Mouse (Mus musculus): ENCODE measurements at regions not wholly inside any gene's neighbourhood (a gene's known extent, or its start where the extent isn't known, plus 50 kb on each side); places are given as distances from the start of the nearest gene placed in this dataset.

- ATAC-seq (replicated peaks; ENCODE audit: low FRiP score, low TSS enrichment, poor library complexity, severe bottlenecking): no peak
Measured at GRCm38 (mm10) chr17:44418676-44419404, 230.5 kb downstream of the Clic5 start.

GRCm38 (mm10) chr17:44419405-44419729 is 231.0 kb downstream of the Clic5 start:
- ATAC-seq (replicated peaks; ENCODE audit: low FRiP score, low TSS enrichment, poor library complexity, severe bottlenecking): no peak

- no peak for ATAC-seq (replicated peaks; ENCODE audit: low FRiP score, low TSS enrichment, poor library complexity, severe bottlenecking)
Measured at GRCm38 (mm10) chr17:44420098-44421070, 232.0 kb downstream of the Clic5 start.

GRCm38 (mm10) chr17:44422161-44422560 is 233.8 kb downstream of the Clic5 start:
- no peak for ATAC-seq (replicated peaks; ENCODE audit: low FRiP score, low TSS enrichment, poor library complexity, severe bottlenecking)

- no peak for ATAC-seq (replicated peaks; ENCODE audit: low FRiP score, low TSS enrichment, poor library complexity, severe bottlenecking)
Measured at GRCm38 (mm10) chr17:44422865-44423264, 234.5 kb downstream of the Clic5 start.

DNA sequence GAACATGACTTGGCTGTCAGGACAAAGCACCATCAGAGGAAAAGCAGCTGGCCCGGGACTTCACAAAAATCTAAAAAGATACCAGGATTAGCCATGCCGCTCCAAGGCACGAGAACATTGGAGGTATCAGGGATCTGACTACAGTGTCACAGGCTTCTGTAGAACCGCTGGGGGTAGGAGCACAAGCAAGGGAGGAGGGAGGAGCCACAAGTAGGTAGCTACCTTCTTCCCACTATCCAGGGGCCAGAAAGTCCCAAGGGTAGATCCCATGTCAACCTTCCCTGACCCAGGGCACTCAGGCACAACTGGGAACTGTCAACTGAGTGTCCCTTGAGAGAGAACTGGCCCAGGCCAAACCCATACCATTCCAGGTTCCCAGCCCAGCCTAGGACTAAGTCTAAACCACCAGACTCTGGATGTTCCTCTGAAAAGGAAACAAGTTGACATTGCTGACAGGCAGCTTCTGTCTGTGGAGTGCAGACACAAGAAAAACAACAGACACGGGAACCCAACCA is 235.1 kb downstream of the Clic5 start:
- ATAC-seq (replicated peaks; ENCODE audit: low FRiP score, low TSS enrichment, poor library complexity, severe bottlenecking): no peak

DNA sequence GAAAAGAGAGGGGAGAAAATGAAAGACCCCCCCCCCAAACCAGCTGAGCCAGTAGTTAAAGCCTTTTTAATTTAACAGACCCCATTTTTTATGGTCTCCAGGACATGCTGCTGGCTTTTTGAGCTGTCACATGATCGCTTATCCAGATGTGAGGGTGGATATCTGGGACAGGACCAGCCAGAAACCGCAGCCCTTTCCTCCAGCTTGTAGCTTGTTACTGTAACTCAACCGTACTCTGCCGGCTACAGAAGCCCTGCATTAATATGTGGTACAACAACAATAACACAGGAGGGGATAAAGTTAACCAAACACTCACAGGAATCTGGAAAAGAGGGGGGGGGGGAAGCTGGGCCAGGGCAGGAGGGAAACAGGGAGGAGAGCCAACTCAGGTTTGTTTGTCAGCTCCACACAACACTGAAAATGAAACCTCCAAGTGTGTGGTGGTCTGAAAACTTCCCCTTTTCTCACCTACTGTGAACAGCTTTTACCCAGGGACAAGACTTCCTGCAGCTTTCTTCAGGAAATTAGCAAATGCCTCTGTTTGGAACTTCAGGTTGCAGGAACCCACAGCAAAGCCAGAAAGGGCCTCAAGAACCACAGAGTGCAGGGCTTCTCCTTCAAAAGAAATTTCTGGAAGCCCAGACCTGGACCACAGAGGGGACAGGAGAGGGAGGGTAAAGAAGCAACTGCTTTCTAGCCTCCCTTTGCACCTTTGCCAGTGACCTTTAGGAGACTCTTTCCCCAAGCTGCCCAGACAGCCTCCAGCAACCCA is 244.3 kb downstream of the Clic5 start:
- peak; percentile 41; the same call in 1 of the 2 replicates for ATAC-seq (replicated peaks; ENCODE audit: low FRiP score, low TSS enrichment, poor library complexity, severe bottlenecking)

DNA sequence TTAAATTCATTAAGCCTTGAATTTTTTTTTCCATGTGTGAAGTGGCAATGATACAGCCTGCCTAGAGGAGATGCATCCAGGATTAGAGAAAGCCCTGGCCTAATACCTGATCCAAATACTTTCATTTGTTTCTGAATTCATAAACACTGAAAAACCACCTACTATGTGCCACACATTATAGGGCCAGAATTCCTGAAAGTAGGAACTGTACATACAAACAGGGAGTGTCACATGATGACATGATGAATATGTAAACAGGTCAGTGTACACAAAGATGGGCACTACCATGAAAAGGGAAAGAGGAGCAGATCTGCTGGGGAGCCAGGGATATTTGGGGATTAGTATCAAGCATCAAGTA is 244.9 kb downstream of the Clic5 start:
- no peak for ATAC-seq (replicated peaks; ENCODE audit: low FRiP score, low TSS enrichment, poor library complexity, severe bottlenecking)

- ATAC-seq (replicated peaks; ENCODE audit: low FRiP score, low TSS enrichment, poor library complexity, severe bottlenecking): no peak
Measured at GRCm38 (mm10) chr17:44436536-44437043, 248.2 kb downstream of the Clic5 start.

DNA sequence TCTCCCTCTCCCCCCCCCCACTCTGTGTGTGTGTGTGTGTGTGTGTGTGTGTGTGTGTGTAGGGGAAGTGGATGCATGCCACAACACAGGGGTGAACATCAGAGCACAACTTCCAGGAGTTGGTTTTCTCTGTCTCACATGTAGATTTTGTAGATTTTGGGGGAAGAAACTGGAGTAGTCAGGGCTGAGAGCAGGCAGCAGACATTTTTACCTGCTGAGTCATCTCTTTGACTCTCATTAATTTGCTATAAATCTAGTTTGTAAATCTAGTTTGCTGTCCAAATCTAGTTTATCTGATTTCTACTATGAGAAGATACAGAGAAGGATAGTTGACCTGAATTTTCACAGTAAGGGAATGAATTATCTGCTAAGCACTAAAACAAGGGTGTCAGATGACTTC is 250.1 kb downstream of the Clic5 start:
- ATAC-seq (replicated peaks; ENCODE audit: low FRiP score, low TSS enrichment, poor library complexity, severe bottlenecking): no peak

DNA sequence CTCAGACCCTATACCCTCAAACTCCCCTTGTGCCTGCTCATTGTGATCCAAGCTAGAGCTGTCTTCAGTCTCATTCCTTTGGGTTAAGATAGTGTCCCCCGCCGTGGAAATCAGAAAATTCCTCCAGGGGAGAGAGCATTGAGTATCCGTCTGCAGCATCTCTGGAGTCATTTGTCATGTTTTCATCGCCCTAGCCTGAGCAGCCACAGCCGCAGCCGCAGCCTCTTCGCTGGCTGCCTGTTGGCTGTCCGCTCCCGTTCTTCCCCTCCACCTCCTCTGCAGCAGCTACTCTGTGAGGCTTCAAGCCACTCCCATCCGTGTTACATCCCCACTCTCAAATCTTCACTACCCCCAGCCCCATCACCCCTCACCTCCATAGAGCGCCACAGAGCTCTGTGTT is 255.1 kb downstream of the Clic5 start:
- ATAC-seq (replicated peaks; ENCODE audit: low FRiP score, low TSS enrichment, poor library complexity, severe bottlenecking): no peak

DNA sequence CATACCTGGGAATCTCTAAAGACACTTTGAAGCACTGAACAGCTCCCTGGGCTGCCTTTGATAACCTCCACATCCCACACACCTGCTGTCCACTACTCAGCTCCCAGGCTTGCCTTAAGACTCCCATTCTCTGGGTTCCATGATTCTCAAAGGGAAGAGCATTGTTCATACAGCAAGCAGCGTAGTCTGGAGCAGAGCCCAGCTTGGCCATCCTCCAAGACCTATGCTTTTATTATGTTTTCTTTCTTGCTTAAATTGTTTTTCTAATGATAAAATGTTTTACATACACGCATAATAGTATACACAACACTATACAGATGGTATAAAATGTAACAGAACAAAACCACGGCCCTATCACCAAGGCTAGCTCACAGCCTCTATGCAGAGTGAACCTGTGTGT is 257.0 kb downstream of the Clic5 start:
- ATAC-seq (replicated peaks; ENCODE audit: low FRiP score, low TSS enrichment, poor library complexity, severe bottlenecking): no peak
